8 mouse cellular contexts compared by ENCODE assay signal in the genomic region with DNA sequence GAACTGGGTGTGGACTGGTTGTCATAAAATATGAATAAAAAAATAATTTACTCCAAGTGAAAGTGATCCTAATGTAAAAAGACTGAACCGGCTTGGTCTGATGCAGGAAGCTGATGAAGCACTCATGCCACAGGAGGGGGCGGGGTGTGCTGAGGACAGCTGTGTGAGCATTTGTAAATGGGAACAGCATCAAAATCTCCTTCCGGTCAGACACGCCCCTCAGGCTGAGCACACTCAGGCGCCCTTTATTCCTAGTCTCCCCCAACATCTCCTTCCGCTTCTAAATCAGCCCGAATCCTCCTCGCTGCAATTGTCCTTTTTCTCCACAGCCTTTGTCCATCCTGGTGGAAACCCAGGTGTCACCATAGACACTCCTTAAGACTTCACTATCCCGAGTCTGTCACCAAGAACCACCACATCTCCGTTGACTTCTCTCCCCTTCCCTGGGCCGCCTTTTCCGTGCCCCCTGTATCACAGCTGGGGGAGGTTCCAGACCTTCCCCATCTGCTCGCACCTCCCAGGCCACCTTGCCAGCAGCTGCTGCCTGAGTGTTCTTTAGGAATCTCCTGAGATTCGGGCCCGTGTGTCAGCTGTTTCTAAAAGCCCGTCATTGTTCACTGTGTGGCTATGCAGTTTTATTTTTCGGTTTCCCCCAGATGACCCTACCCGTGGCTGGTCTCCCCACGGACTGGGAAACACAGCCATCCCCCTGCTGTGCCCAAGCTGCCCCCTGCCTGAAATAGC. TPM values are rescaled to one million over a fixed set of nuclear protein-coding genes. Genes with fewer than 3 reads are reported as not detected.
DNase-seq lines count a peak whose midpoint lies in the region; TF ChIP-seq lines count a peak whose summit lies in the region.

No protein-coding gene starts in this region.

- no peaks in the 10 kb centered on the region for H3K27me3 ChIP-seq in heart, adult 2 months (ENCODE audit: control insufficient read depth, insufficient read depth, low read length)
- no peaks in the 10 kb centered on the region for H3K27me3 ChIP-seq in kidney, adult 2 months (replicated peaks; ENCODE audit: control insufficient read depth, insufficient read depth, low read length)

- peak overlapping the region; percentile 17; the same call in 1 of the 2 replicates for H3K4me3 ChIP-seq in layer of hippocampus, adult 2 months
- H3K4me3 ChIP-seq in heart, adult 2 months = no peak overlapping the region; the same call in 1 of the 2 replicates
- H3K4me3 ChIP-seq in kidney, adult 2 months (ENCODE audit: insufficient read depth, low read depth, low read length) = no peak overlapping the region

- 0 out of 2 replicates have a peak, but pooled peaks cover 3% of the 10 kb centered on the region for H3K4me1 ChIP-seq in heart, adult 2 months (ENCODE audit: control insufficient read depth, insufficient read depth, low read length)
- H3K4me1 ChIP-seq in kidney, adult 2 months (ENCODE audit: control insufficient read depth, insufficient read depth, low read length) = no peaks in the 10 kb centered on the region

- peak; percentile 71 for TF ChIP-seq EP300 in heart, adult 2 months (IDR thresholded peaks at IDR 0.05; ENCODE audit: insufficient read depth, low read depth, low read length)

- no peaks in the 10 kb centered on the region for H3K36me3 ChIP-seq in heart, adult 2 months (ENCODE audit: control insufficient read depth, insufficient read depth, low read length)
- no peaks in the 10 kb centered on the region for H3K36me3 ChIP-seq in kidney, adult 2 months (ENCODE audit: control insufficient read depth, insufficient read depth, low read length)

- WGBS in heart, adult 2 months = 14% methylated on average over 19 of the region's 19 CpGs
- 12% methylated on average over 19 of the region's 19 CpGs for WGBS in kidney, adult 2 months

- no peak for TF ChIP-seq POLR2A in heart, adult 2 months (IDR thresholded peaks at IDR 0.05; ENCODE audit: insufficient read depth, low read depth, low read length)
- TF ChIP-seq POLR2A in kidney, adult 2 months (IDR thresholded peaks at IDR 0.05; ENCODE audit: low read depth, low read length) = no peak

- TF ChIP-seq CTCF in layer of hippocampus, adult 2 months (conservative IDR thresholded peaks at IDR 0.05) = no peak
- no peak for TF ChIP-seq CTCF in heart, adult 2 months (IDR thresholded peaks at IDR 0.05)
- no peak for TF ChIP-seq CTCF in kidney, adult 2 months (conservative IDR thresholded peaks at IDR 0.05; ENCODE audit: insufficient read depth, insufficient read length, low read depth, low read length)

- no peaks in the 10 kb centered on the region for H3K79me2 ChIP-seq in heart, adult 2 months (replicated peaks; ENCODE audit: control insufficient read depth, insufficient read depth, low read length)

- H3K27ac ChIP-seq in layer of hippocampus, adult 2 months = no peak overlapping the region
- no peak overlapping the region for H3K27ac ChIP-seq in heart, adult 2 months
- H3K27ac ChIP-seq in kidney, adult 2 months (ENCODE audit: insufficient read depth, low read depth, low read length) = no peak overlapping the region

- intact Hi-C loops in heart, adult 2 months (cut with DNase I) = loop anchor here (5.0 kb wide), 1 partner anchor 361 kb away; no protein-coding TSS in a partner anchor

- no peak for DNase-seq in layer of hippocampus, adult 2 months (ENCODE audit: low spot score in 2 of 2)
- no peak for DNase-seq in layer of hippocampus, adult 9-11 months
- DNase-seq in c-Kit-positive CD71-positive TER-119-negative erythroid progenitor cells, embryonic 14.5 days (ENCODE audit: low read depth) = peak; percentile 24
- peak; percentile 45 to 63 for DNase-seq in heart, adult 2 months
- DNase-seq in kidney, adult 2 months = peak; percentile 51
- peak; percentile 36 for DNase-seq in lung, postnatal 14 days
- DNase-seq in skeletal muscle tissue, adult 2 months (ENCODE audit: low read depth, low spot score) = peak; percentile 34
- no peak for DNase-seq in urinary bladder, adult 18-20 months (ENCODE audit: low spot score in 2 of 2)

- peak overlapping the region; percentile 24; the same call in 1 of the 2 replicates for H3K9ac ChIP-seq in heart, adult 2 months (ENCODE audit: low read depth, low read length)

RNA-seq across cellular contexts. Expression of a gene that starts 7.2 kb away (rescaled TPM):
- total RNA-seq in layer of hippocampus, adult 2 months (2021) = not detected
- total RNA-seq in heart, adult 2 months (2021) = not detected
- polyA plus RNA-seq in heart, adult 2 months (2012; rRNA removed) = not detected in 2 replicates
- polyA plus RNA-seq in kidney, adult 2 months (2012; rRNA removed) = 0.12 and 0.13 TPM in 2 replicates

Comparison
In these comparisons a context has a peak if more than half of its experiments do, and no peak if none do; other contexts are left out.
1. DNase-seq: peak in c-Kit-positive CD71-positive TER-119-negative erythroid progenitor cells, embryonic 14.5 days (single experiment), heart, adult 2 months (2 of 2), kidney, adult 2 months (single experiment), lung, postnatal 14 days (single experiment) and skeletal muscle tissue, adult 2 months (single experiment); none in layer of hippocampus, adult 2 months (0 of 2), layer of hippocampus, adult 9-11 months (single experiment) and urinary bladder, adult 18-20 months (0 of 2).